In genomic region chr12:85289157-85290000, GRCm38 (mm10) we compare ENCODE assay signal across 8 mouse cellular contexts. TPM values are rescaled to one million over a fixed set of nuclear protein-coding genes. Genes with fewer than 3 reads are reported as not detected.
DNase-seq lines count a peak whose midpoint lies in the region; ATAC-seq and TF ChIP-seq lines count a peak whose summit lies in the region.

No protein-coding gene starts in this region.

- peak overlapping the region; percentile 82 for H3K4me3 ChIP-seq in gastrocnemius, adult 2 months
- H3K4me3 ChIP-seq in lung, embryonic 15.5 days: peak overlapping the region; percentile 51
- peak overlapping the region; percentile 95 for H3K4me3 ChIP-seq in testis, adult 2 months (ENCODE audit: control insufficient read depth, low read depth, low read length)

- DNase-seq in gastrocnemius, adult 2 months: peak; percentile 47
- no peak for DNase-seq in gastrocnemius, adult 18-20 months (ENCODE audit: low spot score)
- DNase-seq in gonadal fat pad, adult 2 months (ENCODE audit: low read depth): peak; percentile 47
- peak; percentile 48 to 77 for DNase-seq in kidney, adult 8-10 months
- DNase-seq in right cerebral cortex, adult 18-20 months: no peak
- no peak for DNase-seq in thymus, postnatal 0 days (ENCODE audit: low spot score)

- H3K27me3 ChIP-seq in lung, embryonic 15.5 days: no peaks in the 10 kb centered on the region
- no peaks in the 10 kb centered on the region for H3K27me3 ChIP-seq in testis, adult 2 months (ENCODE audit: control insufficient read depth, insufficient read depth, low read length)

- no peaks in the 10 kb centered on the region for H3K36me3 ChIP-seq in lung, embryonic 15.5 days
- H3K36me3 ChIP-seq in testis, adult 2 months (ENCODE audit: control insufficient read depth, insufficient read depth, low read length): peaks cover 2% of the 10 kb centered on the region

- ATAC-seq in lung, embryonic 15.5 days (ENCODE audit: borderline replicate concordance, extremely low read depth, low FRiP score, low TSS enrichment): peak; percentile 75

- peaks cover 20% of the 10 kb centered on the region for H3K4me1 ChIP-seq in lung, embryonic 15.5 days
- peaks cover 19% of the 10 kb centered on the region for H3K4me1 ChIP-seq in testis, adult 2 months (ENCODE audit: control insufficient read depth, insufficient read depth, low read length)

- 43% methylated on average over 24 of the region's 24 CpGs for WGBS in lung, embryonic 15.5 days

- no peak overlapping the region; the same call in 1 of the 2 replicates for H3K9ac ChIP-seq in lung, embryonic 15.5 days

- H3K27ac ChIP-seq in gastrocnemius, adult 2 months: peak overlapping the region; percentile 91
- peak overlapping the region; percentile 33; the same call in 1 of the 2 replicates for H3K27ac ChIP-seq in lung, embryonic 15.5 days
- H3K27ac ChIP-seq in testis, adult 2 months (ENCODE audit: control insufficient read depth, insufficient read depth, low read depth, low read length): peak overlapping the region; percentile 87

- TF ChIP-seq POLR2A in testis, adult 2 months (IDR thresholded peaks at IDR 0.05; ENCODE audit: control insufficient read depth, low read depth, low read length): no peak

- TF ChIP-seq CTCF in gastrocnemius, adult 2 months (IDR thresholded peaks at IDR 0.05): no peak
- TF ChIP-seq CTCF in testis, adult 2 months (IDR thresholded peaks at IDR 0.05; ENCODE audit: control insufficient read depth, insufficient read depth, insufficient replicate concordance, low read depth, low read length): no peak

- H3K9me3 ChIP-seq in lung, embryonic 15.5 days: peaks cover 6% of the 10 kb centered on the region; the same call in 1 of the 2 replicates

- H3K4me2 ChIP-seq in lung, embryonic 15.5 days: peak overlapping the region; percentile 69

- intact Hi-C loops in gastrocnemius, adult 2 months (cut with DNase I): loop anchor here (5.0 kb wide), 1 partner anchor 122 kb away; no protein-coding TSS in a partner anchor

RNA-seq across cellular contexts. Expression of gene Zc2hc1c, which starts 1.0 kb away (rescaled TPM):
- total RNA-seq in gastrocnemius, adult 2 months (2021): 1 to 10 TPM in 1 of 2 experiments, under 1 TPM in 1; 0.95 to 1.7 TPM
- 1 to 10 TPM; 1.7 to 1.8 TPM for total RNA-seq in gastrocnemius, adult 18-20 months (2021)
- polyA plus RNA-seq in gonadal fat pad, adult 2 months (2012; rRNA removed): 3.6 and 5.0 TPM in 2 replicates
- polyA plus RNA-seq in lung, embryonic 15.5 days (2015; fragmentation: Nextera tagmentation; extraction: Ambion mirVana): 1.7 TPM in 2 replicates
- 11.6 and 13.7 TPM in 2 replicates for polyA plus RNA-seq in testis, adult 2 months (2012; rRNA removed)
- polyA plus RNA-seq in thymus, postnatal 0 days (2015; fragmentation: Nextera tagmentation; extraction: Ambion mirVana): 0.23 and 0.29 TPM in 2 replicates

RNA-seq across cellular contexts. Expression of gene Acyp1, which starts 1.1 kb away (rescaled TPM):
- total RNA-seq in gastrocnemius, adult 2 months (2021): 10 to 100 TPM; 37.9 to 52.7 TPM
- 10 to 100 TPM; 47.9 to 54.1 TPM for total RNA-seq in gastrocnemius, adult 18-20 months (2021)
- 13.3 and 15.9 TPM in 2 replicates for polyA plus RNA-seq in gonadal fat pad, adult 2 months (2012; rRNA removed)
- 53.8 and 55.5 TPM in 2 replicates for polyA plus RNA-seq in lung, embryonic 15.5 days (2015; fragmentation: Nextera tagmentation; extraction: Ambion mirVana)
- 187 and 199 TPM in 2 replicates for polyA plus RNA-seq in testis, adult 2 months (2012; rRNA removed)
- 122 and 136 TPM in 2 replicates for polyA plus RNA-seq in thymus, postnatal 0 days (2015; fragmentation: Nextera tagmentation; extraction: Ambion mirVana)

RNA-seq across cellular contexts. Expression of gene Mlh3, which starts 19.0 kb away (rescaled TPM):
- 10 to 100 TPM in 1 of 2 experiments, 1 to 10 TPM in 1; 8.9 to 10.6 TPM for total RNA-seq in gastrocnemius, adult 2 months (2021)
- total RNA-seq in gastrocnemius, adult 18-20 months (2021): 10 to 100 TPM; 10.4 to 10.7 TPM
- polyA plus RNA-seq in gonadal fat pad, adult 2 months (2012; rRNA removed): 8.3 and 10.1 TPM in 2 replicates
- polyA plus RNA-seq in lung, embryonic 15.5 days (2015; fragmentation: Nextera tagmentation; extraction: Ambion mirVana): 8.1 and 9.3 TPM in 2 replicates
- polyA plus RNA-seq in testis, adult 2 months (2012; rRNA removed): 11.1 and 13.1 TPM in 2 replicates
- polyA plus RNA-seq in thymus, postnatal 0 days (2015; fragmentation: Nextera tagmentation; extraction: Ambion mirVana): 6.8 and 7.1 TPM in 2 replicates

RNA-seq across cellular contexts. Expression of gene Nek9, which starts 49.8 kb away (rescaled TPM):
- total RNA-seq in gastrocnemius, adult 2 months (2021): 100 to 1,000 TPM in 1 of 2 experiments, 10 to 100 TPM in 1; 99.2 to 131 TPM
- total RNA-seq in gastrocnemius, adult 18-20 months (2021): 100 to 1,000 TPM; 107 to 116 TPM
- 32.5 and 36.4 TPM in 2 replicates for polyA plus RNA-seq in gonadal fat pad, adult 2 months (2012; rRNA removed)
- polyA plus RNA-seq in lung, embryonic 15.5 days (2015; fragmentation: Nextera tagmentation; extraction: Ambion mirVana): 19.5 and 21.1 TPM in 2 replicates
- polyA plus RNA-seq in testis, adult 2 months (2012; rRNA removed): 18.2 and 20.3 TPM in 2 replicates
- polyA plus RNA-seq in thymus, postnatal 0 days (2015; fragmentation: Nextera tagmentation; extraction: Ambion mirVana): 12.7 and 13.1 TPM in 2 replicates

Comparison
In these comparisons a context has a peak if more than half of its experiments do, and no peak if none do; other contexts are left out.
1. DNase-seq: peak in gastrocnemius, adult 2 months (single experiment), gonadal fat pad, adult 2 months (single experiment) and kidney, adult 8-10 months (2 of 2); none in gastrocnemius, adult 18-20 months (single experiment), right cerebral cortex, adult 18-20 months (single experiment) and thymus, postnatal 0 days (single experiment).
2. H3K27ac ChIP-seq: peak in every context shown above with its lines; median percentile 91 in gastrocnemius, adult 2 months; 87 in testis, adult 2 months; 33 in lung, embryonic 15.5 days.
3. Peak in every context shown above with its lines, with median percentiles within 50 percentile points of each other: H3K4me3 ChIP-seq.